Mouse (Mus musculus): ENCODE data around the gene Pcgf2. TPM values are rescaled to one million over a fixed set of nuclear protein-coding genes. Genes with fewer than 3 reads are reported as not detected.
"Not testable (repeated sequence)": the region's sequence is repeated elsewhere in the genome, so short reads cannot be mapped to it uniquely, and the experiment has no call there.

Gene Pcgf2
- total and polyA plus RNA-seq, 3 experiments = 5.4 to 18.5 TPM; not detected in 1

GRCm38 (mm10) chr11:97713896-97714295, 13.6 kb upstream of the Pcgf2 start:
- Histone ChIP-seq H3K27me3 (ENCODE audit: insufficient read depth, low read length) (no peaks in the 10 kb centered on the region), H3K9me3 (replicated peaks) (no peaks in the 10 kb centered on the region), H3K4me3 (ENCODE audit: low read depth, low read length) (no peak overlapping the region), H3K36me3 (replicated peaks) (peaks cover 85% of the 10 kb centered on the region), H3K4me1 (ENCODE audit: insufficient read depth, low read depth, low read length) (peaks cover 3% of the 10 kb centered on the region; the same call in 1 of the 2 replicates)
- ATAC-seq (ENCODE audit: extremely low read depth, insufficient number of reproducible peaks, low FRiP score, poor library complexity, severe bottlenecking) (no peak), DNase-seq (ENCODE audit: low spot score) (no peak)
- TF ChIP-seq POLR2AphosphoS5 (IDR thresholded peaks at IDR 0.05; ENCODE audit: insufficient replicate concordance, low read depth, low read length) (no peak), GATA1 (IDR thresholded peaks at IDR 0.05; ENCODE audit: borderline replicate concordance, low read length) (no peak), CTCF (IDR thresholded peaks at IDR 0.05; ENCODE audit: low read depth, low read length) (no peak), GATA2 (IDR thresholded peaks at IDR 0.05; ENCODE audit: borderline replicate concordance, low read depth, low read length) (no peak), TAL1 (conservative IDR thresholded peaks at IDR 0.05; ENCODE audit: low read depth, low read length) (no peak)

GRCm38 (mm10) chr11:97712286-97712685, 12.0 kb upstream of the Pcgf2 start:
- no peak for DNase-seq (ENCODE audit: low spot score)
- no peak for ATAC-seq (ENCODE audit: extremely low read depth, insufficient number of reproducible peaks, low FRiP score, poor library complexity, severe bottlenecking)
- Histone ChIP-seq H3K4me1 (ENCODE audit: insufficient read depth, low read depth, low read length) (peaks cover 3% of the 10 kb centered on the region), H3K9me3 (replicated peaks) (no peaks in the 10 kb centered on the region), H3K27me3 (ENCODE audit: insufficient read depth, low read length) (no peaks in the 10 kb centered on the region), H3K36me3 (replicated peaks) (peaks cover 85% of the 10 kb centered on the region), H3K4me3 (ENCODE audit: low read depth, low read length) (no peak overlapping the region)
- TF ChIP-seq CTCF (IDR thresholded peaks at IDR 0.05; ENCODE audit: low read depth, low read length) (no peak), GATA2 (IDR thresholded peaks at IDR 0.05; ENCODE audit: borderline replicate concordance, low read depth, low read length) (no peak), TAL1 (conservative IDR thresholded peaks at IDR 0.05; ENCODE audit: low read depth, low read length) (no peak), POLR2AphosphoS5 (IDR thresholded peaks at IDR 0.05; ENCODE audit: insufficient replicate concordance, low read depth, low read length) (no peak), GATA1 (IDR thresholded peaks at IDR 0.05; ENCODE audit: borderline replicate concordance, low read length) (no peak)

DNA sequence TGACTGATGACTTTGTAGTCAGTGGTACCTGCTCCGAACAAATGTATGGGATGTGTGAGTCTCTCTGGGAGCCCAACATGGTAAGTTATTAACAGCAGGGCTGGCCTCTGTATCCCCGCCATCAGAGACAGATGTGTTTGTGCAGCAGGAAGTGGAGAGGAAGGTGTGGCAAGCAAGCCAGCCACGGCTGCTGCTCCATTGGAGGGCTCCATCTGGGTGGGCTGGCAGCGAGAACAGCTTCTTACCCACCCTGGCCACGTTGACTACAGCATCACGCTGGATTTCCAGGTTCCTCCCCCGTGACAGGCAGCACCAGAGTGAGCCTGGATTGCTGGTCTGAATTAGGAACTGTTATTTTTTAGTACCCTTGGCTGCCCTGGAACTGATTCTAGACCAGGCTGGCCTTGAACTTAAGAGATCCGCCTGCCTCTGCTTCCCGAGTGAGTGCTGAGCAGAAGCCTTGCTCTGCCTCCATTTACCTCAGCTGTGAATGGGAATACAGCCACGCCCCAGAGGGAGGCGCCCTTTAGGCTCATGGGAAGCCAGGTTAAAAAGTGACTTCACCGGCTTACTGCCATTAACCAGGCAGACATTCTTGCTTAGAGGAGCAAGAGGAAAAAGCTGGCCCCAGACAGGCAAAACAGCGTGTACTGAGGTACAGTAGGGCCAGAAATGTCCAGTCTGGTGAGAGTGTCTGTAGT, 11.1 kb upstream of the Pcgf2 start:
- H3K36me3 ChIP-seq (replicated peaks) = peaks cover 87% of the 10 kb centered on the region
- ATAC-seq (ENCODE audit: extremely low read depth, insufficient number of reproducible peaks, low FRiP score, poor library complexity, severe bottlenecking) = no peak

GRCm38 (mm10) chr11:97710067-97710466, 9.8 kb upstream of the Pcgf2 start:
- not testable (repeated sequence) for ATAC-seq (ENCODE audit: extremely low read depth, insufficient number of reproducible peaks, low FRiP score, poor library complexity, severe bottlenecking); H3K27me3 ChIP-seq (ENCODE audit: insufficient read depth, low read length); H3K9me3 ChIP-seq (replicated peaks); H3K4me3 ChIP-seq (ENCODE audit: low read depth, low read length); DNase-seq (ENCODE audit: low spot score)
- peaks cover 17% of the 10 kb centered on the region for H3K4me1 ChIP-seq (ENCODE audit: insufficient read depth, low read depth, low read length)
- peaks cover 87% of the 10 kb centered on the region for H3K36me3 ChIP-seq (replicated peaks)

More for the DNA sequence above, 11.1 kb upstream of the Pcgf2 start:
- Histone ChIP-seq H3K4me1 (ENCODE audit: insufficient read depth, low read depth, low read length) (peaks cover 8% of the 10 kb centered on the region), H3K27me3 (ENCODE audit: insufficient read depth, low read length) (no peaks in the 10 kb centered on the region), H3K4me3 (ENCODE audit: low read depth, low read length) (no peak overlapping the region), H3K9me3 (replicated peaks) (no peaks in the 10 kb centered on the region)
- DNase-seq (ENCODE audit: low spot score) = no peak
- TF ChIP-seq POLR2AphosphoS5 (IDR thresholded peaks at IDR 0.05; ENCODE audit: insufficient replicate concordance, low read depth, low read length) (no peak), TAL1 (conservative IDR thresholded peaks at IDR 0.05; ENCODE audit: low read depth, low read length) (no peak), CTCF (IDR thresholded peaks at IDR 0.05; ENCODE audit: low read depth, low read length) (no peak), GATA1 (IDR thresholded peaks at IDR 0.05; ENCODE audit: borderline replicate concordance, low read length) (no peak), GATA2 (IDR thresholded peaks at IDR 0.05; ENCODE audit: borderline replicate concordance, low read depth, low read length) (no peak)

DNA sequence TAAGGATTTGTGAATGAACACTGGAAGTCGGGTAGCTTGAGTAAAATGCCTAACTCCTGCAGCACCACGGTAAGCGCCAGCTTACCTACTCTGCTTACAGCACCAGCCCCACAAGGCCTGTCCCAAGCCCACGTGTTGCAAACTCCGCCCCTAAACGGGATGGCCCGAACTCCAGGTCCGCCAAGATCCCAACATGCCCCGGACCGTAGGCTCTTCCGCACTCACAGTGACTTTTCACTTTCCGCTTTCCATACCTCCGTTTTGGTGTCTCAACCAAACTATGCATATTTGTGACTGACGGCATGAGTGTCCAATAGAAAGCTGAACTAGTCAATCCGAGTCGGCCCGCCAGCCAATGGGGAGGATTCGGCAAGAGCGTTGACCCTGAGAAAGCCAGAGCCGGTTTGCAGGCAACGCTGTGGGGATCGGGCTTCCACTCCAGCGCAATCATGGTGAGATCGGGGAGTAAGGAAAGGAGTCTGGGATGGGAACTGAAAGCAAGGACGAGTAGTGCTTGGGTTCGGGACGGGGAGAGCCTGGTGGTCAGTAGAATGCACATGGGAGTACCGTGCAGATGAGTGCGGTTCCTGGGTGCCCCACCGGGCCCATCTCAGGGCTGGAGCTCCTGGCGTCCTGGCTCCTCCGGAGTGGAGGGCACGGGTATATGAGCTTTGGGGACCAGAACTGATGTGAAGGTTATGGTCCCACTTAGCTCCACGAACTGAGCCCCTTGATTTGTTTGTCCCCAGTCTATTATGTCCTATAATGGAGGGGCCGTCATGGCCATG, 2.9 kb upstream of the Pcgf2 start, which contains the start of gene Psmb3:
TSS of gene Psmb3 (plus strand) at position 361 of the 788 bp plus-strand sequence.
- Histone ChIP-seq H3K4me1 (ENCODE audit: insufficient read depth, low read depth, low read length) (peaks cover 66% of the 10 kb centered on the region), H3K9me3 (replicated peaks) (peaks cover 15% of the 10 kb centered on the region), H3K36me3 (replicated peaks) (peaks cover 43% of the 10 kb centered on the region), H3K27me3 (ENCODE audit: insufficient read depth, low read length) (peaks cover 34% of the 10 kb centered on the region), H3K4me3 (ENCODE audit: low read depth, low read length) (peak within 1 kb of the TSS; percentile 74)
- ATAC-seq (ENCODE audit: extremely low read depth, insufficient number of reproducible peaks, low FRiP score, poor library complexity, severe bottlenecking) (peak; percentile 94), DNase-seq (ENCODE audit: low spot score) (peak; percentile 93)
- TF ChIP-seq TAL1 (conservative IDR thresholded peaks at IDR 0.05; ENCODE audit: low read depth, low read length) (no peak), CTCF (IDR thresholded peaks at IDR 0.05; ENCODE audit: low read depth, low read length) (no peak)

GRCm38 (mm10) chr11:97702393-97702745, 2.1 kb upstream of the Pcgf2 start:
- TF ChIP-seq GATA1 (IDR thresholded peaks at IDR 0.05; ENCODE audit: borderline replicate concordance, low read length) (no peak), GATA2 (IDR thresholded peaks at IDR 0.05; ENCODE audit: borderline replicate concordance, low read depth, low read length) (no peak), POLR2AphosphoS5 (IDR thresholded peaks at IDR 0.05; ENCODE audit: insufficient replicate concordance, low read depth, low read length) (no peak), TAL1 (conservative IDR thresholded peaks at IDR 0.05; ENCODE audit: low read depth, low read length) (no peak), CTCF (IDR thresholded peaks at IDR 0.05; ENCODE audit: low read depth, low read length) (no peak)
- Histone ChIP-seq H3K4me1 (ENCODE audit: insufficient read depth, low read depth, low read length) (peaks cover 73% of the 10 kb centered on the region), H3K4me3 (ENCODE audit: low read depth, low read length) (peak overlapping the region; percentile 74), H3K9me3 (replicated peaks) (peaks cover 15% of the 10 kb centered on the region), H3K36me3 (replicated peaks) (peaks cover 35% of the 10 kb centered on the region), H3K27me3 (ENCODE audit: insufficient read depth, low read length) (peaks cover 42% of the 10 kb centered on the region)
- DNase-seq (ENCODE audit: low spot score) = peak; percentile 43
- ATAC-seq (ENCODE audit: extremely low read depth, insufficient number of reproducible peaks, low FRiP score, poor library complexity, severe bottlenecking) = no peak
